ENCODE assay signal across 8 mouse cellular contexts in the genomic region with DNA sequence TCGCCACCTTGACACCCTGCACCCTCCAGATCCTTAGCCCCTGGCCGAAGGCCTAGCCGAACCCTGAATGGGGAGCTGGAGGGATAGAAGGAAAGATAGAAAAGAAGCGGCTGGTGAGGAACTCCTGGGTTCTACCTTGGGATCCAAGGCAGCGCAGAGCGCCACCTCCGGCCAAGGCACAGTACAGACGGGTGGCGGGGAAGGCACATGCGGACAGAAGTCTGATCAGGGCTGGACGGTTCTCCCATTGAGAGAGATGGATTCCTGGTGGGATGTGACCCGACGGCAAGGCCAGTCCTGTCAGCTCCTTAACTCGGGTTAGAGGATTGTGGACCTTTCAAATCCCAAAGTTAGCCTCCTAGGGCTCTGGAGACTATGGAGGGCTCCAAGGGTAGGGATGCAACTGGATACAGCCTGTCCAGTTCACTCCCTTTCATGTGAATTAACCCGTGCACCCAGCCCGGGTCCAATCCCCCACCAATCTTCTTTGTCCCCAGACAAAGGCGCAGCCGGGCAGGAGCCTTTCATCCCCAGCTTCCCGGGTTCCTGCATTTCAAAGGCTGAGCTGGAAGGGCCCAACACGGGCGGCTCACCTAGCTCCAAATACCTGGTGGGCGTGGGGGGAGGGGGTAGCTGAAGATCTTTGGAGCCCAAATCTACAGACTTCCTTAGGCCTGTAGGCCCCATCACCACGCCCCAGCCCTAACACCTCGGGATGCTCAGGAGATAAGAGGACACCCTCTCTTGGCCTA. TPM values are rescaled to one million over a fixed set of nuclear protein-coding genes. Genes with fewer than 3 reads are reported as not detected.
DNase-seq lines count a peak whose midpoint lies in the region; ATAC-seq and TF ChIP-seq lines count a peak whose summit lies in the region.

No protein-coding gene starts in this region.

- TF ChIP-seq EP300 in lung, postnatal 0 days (IDR thresholded peaks at IDR 0.05): no peak

- H3K9me3 ChIP-seq in forebrain, embryonic 15.5 days: no peaks in the 10 kb centered on the region
- H3K9me3 ChIP-seq in intestine, embryonic 16.5 days (ENCODE audit: control insufficient read depth, low read length): no peaks in the 10 kb centered on the region
- no peaks in the 10 kb centered on the region for H3K9me3 ChIP-seq in lung, postnatal 0 days (ENCODE audit: low read length)

- peak; percentile 56 for TF ChIP-seq CTCF in liver, adult 2 months (IDR thresholded peaks at IDR 0.05; ENCODE audit: low read depth, low read length)
- peak; percentile 72 for TF ChIP-seq CTCF in lung, postnatal 0 days (IDR thresholded peaks at IDR 0.05)
- TF ChIP-seq CTCF in small intestine, adult 2 months (IDR thresholded peaks at IDR 0.05; ENCODE audit: extremely low read depth, insufficient read length, insufficient replicate concordance, low read depth, low read length): peak; percentile 60; the same call in 1 of the 2 replicates

- peak overlapping the region; percentile 94; the same call in 1 of the 2 replicates for H3K9ac ChIP-seq in liver, adult 2 months (ENCODE audit: low read depth, low read length)
- peak overlapping the region; percentile 77 for H3K9ac ChIP-seq in forebrain, embryonic 15.5 days (replicated peaks)
- H3K9ac ChIP-seq in intestine, embryonic 16.5 days (ENCODE audit: low read depth, low read length): peak overlapping the region; percentile 91
- no peak overlapping the region for H3K9ac ChIP-seq in lung, postnatal 0 days (replicated peaks; ENCODE audit: low read depth)

- H3K4me2 ChIP-seq in forebrain, embryonic 15.5 days (replicated peaks): peak overlapping the region; percentile 89
- H3K4me2 ChIP-seq in intestine, embryonic 16.5 days (ENCODE audit: low read depth, low read length): peak overlapping the region; percentile 96
- H3K4me2 ChIP-seq in lung, postnatal 0 days (replicated peaks; ENCODE audit: low read depth, low read length): peak overlapping the region; percentile 92

- 32% methylated on average over 24 of the region's 24 CpGs for WGBS in liver, adult 2 months
- 8% methylated on average over 24 of the region's 24 CpGs for WGBS in forebrain, embryonic 15.5 days
- 22% methylated on average over 24 of the region's 24 CpGs for WGBS in intestine, embryonic 16.5 days
- WGBS in lung, postnatal 0 days: 14% methylated on average over 24 of the region's 24 CpGs
- 24% methylated on average over 24 of the region's 24 CpGs for WGBS in small intestine, adult 2 months

- no peak for TF ChIP-seq POLR2A in liver, adult 2 months (IDR thresholded peaks at IDR 0.05; ENCODE audit: extremely low read depth, insufficient read depth, low read length)
- no peak for TF ChIP-seq POLR2A in small intestine, adult 2 months (IDR thresholded peaks at IDR 0.05; ENCODE audit: low read depth, low read length)

- 0 out of 2 replicates have a peak overlapping the region, but pooled peaks have one; percentile 10 for H3K27ac ChIP-seq in liver, adult 2 months (replicated peaks; ENCODE audit: insufficient read depth, low read depth, low read length)
- peak overlapping the region; percentile 89 for H3K27ac ChIP-seq in forebrain, embryonic 15.5 days (replicated peaks)
- peak overlapping the region; percentile 98 for H3K27ac ChIP-seq in intestine, embryonic 16.5 days (ENCODE audit: low read length)
- H3K27ac ChIP-seq in lung, postnatal 0 days (ENCODE audit: low read length): peak overlapping the region; percentile 97
- H3K27ac ChIP-seq in small intestine, adult 2 months (ENCODE audit: insufficient read depth, low read depth, low read length): peak overlapping the region; percentile 42; the same call in 1 of the 2 replicates

- H3K27me3 ChIP-seq in liver, adult 2 months (ENCODE audit: control insufficient read depth, insufficient read depth, low read length): no peaks in the 10 kb centered on the region
- H3K27me3 ChIP-seq in forebrain, embryonic 15.5 days: peaks cover 66% of the 10 kb centered on the region
- peaks cover 15% of the 10 kb centered on the region for H3K27me3 ChIP-seq in intestine, embryonic 16.5 days (replicated peaks; ENCODE audit: control insufficient read depth, insufficient read depth, low read length)
- peaks cover 29% of the 10 kb centered on the region; the same call in 1 of the 2 replicates for H3K27me3 ChIP-seq in lung, postnatal 0 days (replicated peaks; ENCODE audit: insufficient read depth, low read length)
- H3K27me3 ChIP-seq in small intestine, adult 2 months (ENCODE audit: control insufficient read depth, insufficient read depth, low read length): no peaks in the 10 kb centered on the region; the same call in 1 of the 2 replicates

- peaks cover 16% of the 10 kb centered on the region for H3K4me1 ChIP-seq in liver, adult 2 months (ENCODE audit: control insufficient read depth, insufficient read depth, low read length)
- peaks cover 49% of the 10 kb centered on the region for H3K4me1 ChIP-seq in forebrain, embryonic 15.5 days
- peaks cover 44% of the 10 kb centered on the region for H3K4me1 ChIP-seq in intestine, embryonic 16.5 days (ENCODE audit: control insufficient read depth, insufficient read depth, low read length)
- peaks cover 37% of the 10 kb centered on the region for H3K4me1 ChIP-seq in lung, postnatal 0 days (ENCODE audit: insufficient read depth, low read depth, low read length)
- peaks cover 27% of the 10 kb centered on the region for H3K4me1 ChIP-seq in small intestine, adult 2 months (ENCODE audit: control insufficient read depth, insufficient read depth, insufficient read length, low read length)

- DNase-seq in liver, adult 2 months (ENCODE audit: extremely low read depth, low read depth, low spot score): peak; percentile 25
- no peak for DNase-seq in liver
- DNase-seq in cerebellum, adult 11 months: peak; percentile 48
- peak; percentile 59 for DNase-seq in lung, postnatal 0 days (ENCODE audit: low spot score)

- H3K79me2 ChIP-seq in liver, adult 2 months (ENCODE audit: control insufficient read depth, insufficient read depth, low read length): no peaks in the 10 kb centered on the region

- no peaks in the 10 kb centered on the region for H3K36me3 ChIP-seq in liver, adult 2 months (ENCODE audit: control insufficient read depth, insufficient read depth, low read length)
- no peaks in the 10 kb centered on the region for H3K36me3 ChIP-seq in forebrain, embryonic 15.5 days
- no peaks in the 10 kb centered on the region for H3K36me3 ChIP-seq in intestine, embryonic 16.5 days (ENCODE audit: control insufficient read depth, insufficient read depth, low read length)
- no peaks in the 10 kb centered on the region for H3K36me3 ChIP-seq in lung, postnatal 0 days (ENCODE audit: insufficient read depth, low read length)
- no peaks in the 10 kb centered on the region for H3K36me3 ChIP-seq in small intestine, adult 2 months (ENCODE audit: control insufficient read depth, insufficient read depth, low read length)

- 0 out of 2 replicates have a peak, but pooled peaks have one; percentile 6 for ATAC-seq in forebrain, embryonic 15.5 days (replicated peaks)
- peak; percentile 16 for ATAC-seq in intestine, embryonic 16.5 days
- peak; percentile 9; the same call in 1 of the 2 replicates for ATAC-seq in lung, postnatal 0 days
- ATAC-seq in megakaryocyte-erythroid progenitor cell, adult 5-6 weeks (replicated peaks; ENCODE audit: low FRiP score, low TSS enrichment, poor library complexity, severe bottlenecking): no peak

- peak overlapping the region; percentile 83; the same call in 1 of the 2 replicates for H3K4me3 ChIP-seq in liver, adult 2 months (ENCODE audit: insufficient read depth, low read depth, low read length)
- peak overlapping the region; percentile 84 for H3K4me3 ChIP-seq in forebrain, embryonic 15.5 days
- H3K4me3 ChIP-seq in intestine, embryonic 16.5 days (ENCODE audit: low read length): peak overlapping the region; percentile 87
- peak overlapping the region; percentile 67 for H3K4me3 ChIP-seq in lung, postnatal 0 days (ENCODE audit: low read depth, low read length)
- peak overlapping the region; percentile 71 for H3K4me3 ChIP-seq in small intestine, adult 2 months (ENCODE audit: low read depth, low read length)

RNA-seq across cellular contexts. Expression of gene Pdgfa, which starts 0.7 kb away (rescaled TPM):
- total RNA-seq in liver, adult 2 months (2014; rRNA removed): 2.8 and 3.2 TPM in 2 replicates
- polyA plus RNA-seq in liver, adult 2 months (2012; rRNA removed): 1.8 and 3.4 TPM in 2 replicates
- 13.9 and 17.5 TPM in 2 replicates for polyA plus RNA-seq in forebrain, embryonic 15.5 days (2015; fragmentation: Nextera tagmentation; extraction: Ambion mirVana)
- polyA plus RNA-seq in intestine, embryonic 16.5 days (2015; fragmentation: Nextera tagmentation; extraction: Ambion mirVana): 47.1 and 47.3 TPM in 2 replicates
- polyA plus RNA-seq in lung, postnatal 0 days (2015; fragmentation: Nextera tagmentation; extraction: Ambion mirVana): 108 and 114 TPM in 2 replicates
- polyA plus RNA-seq in small intestine, adult 2 months (2012; rRNA removed): 39.7 and 74.2 TPM in 2 replicates
- not detected in 2 replicates for total RNA-seq in megakaryocyte-erythroid progenitor cell, adult 5-6 weeks (2014; fragmentation: Nextera tagmentation)
- total RNA-seq in megakaryocyte-erythroid progenitor cell, adult 5-6 weeks (2017): 1.5 TPM in 1 of 2 replicates, not detected in the other

Comparison
In these comparisons a context has a peak if more than half of its experiments do, and no peak if none do; other contexts are left out.
1. H3K27ac ChIP-seq: peak in every context shown above with its lines; median percentile 98 in intestine, embryonic 16.5 days; 97 in lung, postnatal 0 days; 89 in forebrain, embryonic 15.5 days; 42 in small intestine, adult 2 months; 10 in liver, adult 2 months.